Mouse (Mus musculus): Measurements from ENCODE around the gene Plpp7. TPM values are rescaled to one million over a fixed set of nuclear protein-coding genes. Genes with fewer than 3 reads are reported as not detected.
A peak's percentile ranks its signal among the peaks of the same experiment; 100 is the strongest.

The Plpp7 gene
- 5.9 and 7.3 TPM in 2 replicates for polyA plus RNA-seq (2014; fragmentation: Nextera tagmentation; extraction: Ambion mirVana)

DNA sequence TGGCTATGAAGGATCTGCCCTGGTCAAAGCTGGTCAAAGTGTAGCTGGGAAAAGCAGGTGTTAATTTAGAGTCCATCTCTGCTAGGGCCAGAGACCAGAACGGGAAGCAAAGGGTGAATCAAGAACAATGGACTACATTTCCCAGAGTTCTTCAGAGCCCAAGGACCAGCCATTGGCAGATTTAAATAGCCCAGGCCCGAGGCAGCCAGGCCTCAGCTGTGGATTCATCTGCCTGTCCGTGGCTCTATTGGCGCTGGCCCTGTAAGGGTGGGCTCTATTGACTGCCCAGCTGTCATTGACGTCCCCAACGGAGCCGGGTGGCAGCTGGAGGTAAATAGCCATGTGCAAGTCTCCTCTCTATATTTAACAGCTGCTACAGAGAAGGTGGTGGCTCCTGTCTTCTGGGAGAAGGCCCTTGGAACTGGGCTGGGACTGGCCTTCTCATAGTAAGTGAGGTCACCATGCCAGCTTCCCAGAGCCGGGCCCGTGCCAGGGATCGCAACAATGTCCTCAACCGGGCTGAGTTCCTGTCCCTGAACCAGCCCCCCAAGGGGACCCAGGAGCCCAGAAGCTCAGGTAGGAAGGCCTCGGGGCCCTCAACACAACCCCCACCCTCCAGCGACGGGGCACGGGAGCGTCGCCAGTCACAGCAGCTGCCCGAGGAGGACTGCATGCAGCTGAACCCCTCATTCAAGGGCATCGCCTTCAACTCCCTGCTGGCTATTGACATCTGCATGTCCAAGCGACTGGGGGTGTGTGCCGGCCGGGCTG is at the start of gene Plpp7:
TSS of gene Plpp7 (plus strand) at position 178 of the 771 bp plus-strand sequence.
- ATAC-seq (ENCODE audit: low FRiP score): peak; percentile 96
- WGBS: 57% methylated on average over 22 of the region's 22 CpGs

GRCm38 (mm10) chr2:32046009-32046408 is 49.3 kb upstream of the Plpp7 start:
- 87% methylated on average over 10 of the region's 10 CpGs for WGBS
- H3K9ac ChIP-seq (ENCODE audit: low read length): no peak overlapping the region
- ATAC-seq (ENCODE audit: low FRiP score) (no peak), DNase-seq (ENCODE audit: low spot score, missing footprints) (no peak)
- no peaks in the 10 kb centered on the region for H3K9me3 ChIP-seq (ENCODE audit: control insufficient read depth, low read length)
- no peaks in the 10 kb centered on the region for H3K4me1 ChIP-seq (ENCODE audit: control insufficient read depth, insufficient read depth, low read length)
- H3K4me2 ChIP-seq: no peak overlapping the region
- H3K36me3 ChIP-seq (ENCODE audit: control insufficient read depth, insufficient read depth, low read length): peaks cover 7% of the 10 kb centered on the region
- H3K27me3 ChIP-seq (ENCODE audit: control insufficient read depth, insufficient read depth, low read length): no peaks in the 10 kb centered on the region
- no peak overlapping the region for H3K4me3 ChIP-seq (ENCODE audit: low read depth, low read length)
- no peak overlapping the region for H3K27ac ChIP-seq (ENCODE audit: low read depth, low read length)

More for the DNA sequence above, at the start of gene Plpp7:
- no peaks in the 10 kb centered on the region for H3K36me3 ChIP-seq (ENCODE audit: control insufficient read depth, insufficient read depth, low read length)
- peak within 1 kb of the TSS; percentile 24 for H3K4me3 ChIP-seq (ENCODE audit: low read depth, low read length)
- H3K27me3 ChIP-seq (ENCODE audit: control insufficient read depth, insufficient read depth, low read length): no peaks in the 10 kb centered on the region
- H3K4me2 ChIP-seq: peak within 1 kb of the TSS; percentile 47
- H3K27ac ChIP-seq (ENCODE audit: low read depth, low read length): no peak within 1 kb of the TSS
- H3K4me1 ChIP-seq (ENCODE audit: control insufficient read depth, insufficient read depth, low read length): peaks cover 7% of the 10 kb centered on the region
- H3K9ac ChIP-seq (ENCODE audit: low read length): peak within 1 kb of the TSS; percentile 50
- peak; percentile 90 for DNase-seq (ENCODE audit: low spot score, missing footprints)
- no peaks in the 10 kb centered on the region for H3K9me3 ChIP-seq (ENCODE audit: control insufficient read depth, low read length)

GRCm38 (mm10) chr2:32047323-32047722 is 48.0 kb upstream of the Plpp7 start:
- Histone ChIP-seq H3K9me3 (ENCODE audit: control insufficient read depth, low read length) (no peaks in the 10 kb centered on the region), H3K4me2 (no peak overlapping the region), H3K36me3 (ENCODE audit: control insufficient read depth, insufficient read depth, low read length) (peaks cover 11% of the 10 kb centered on the region), H3K27ac (ENCODE audit: low read depth, low read length) (no peak overlapping the region), H3K4me1 (ENCODE audit: control insufficient read depth, insufficient read depth, low read length) (no peaks in the 10 kb centered on the region), H3K27me3 (ENCODE audit: control insufficient read depth, insufficient read depth, low read length) (no peaks in the 10 kb centered on the region), H3K4me3 (ENCODE audit: low read depth, low read length) (no peak overlapping the region), H3K9ac (ENCODE audit: low read length) (no peak overlapping the region)
- DNase-seq (ENCODE audit: low spot score, missing footprints) (no peak), ATAC-seq (ENCODE audit: low FRiP score) (no peak)
- WGBS: 97% methylated on average over 10 of the region's 10 CpGs

GRCm38 (mm10) chr2:32051791-32052190 is 43.5 kb upstream of the Plpp7 start:
- H3K27me3 ChIP-seq (ENCODE audit: control insufficient read depth, insufficient read depth, low read length): no peaks in the 10 kb centered on the region
- no peak overlapping the region for H3K4me3 ChIP-seq (ENCODE audit: low read depth, low read length)
- H3K4me1 ChIP-seq (ENCODE audit: control insufficient read depth, insufficient read depth, low read length): peaks cover 11% of the 10 kb centered on the region; the same call in 1 of the 2 replicates
- whole genome bisulfite sequencing: 88% methylated on average over 8 of the region's 8 CpGs
- H3K36me3 ChIP-seq (ENCODE audit: control insufficient read depth, insufficient read depth, low read length): peaks cover 11% of the 10 kb centered on the region; the same call in 1 of the 2 replicates
- DNase-seq (ENCODE audit: low spot score, missing footprints): no peak
- H3K9me3 ChIP-seq (ENCODE audit: control insufficient read depth, low read length): no peaks in the 10 kb centered on the region
- no peak overlapping the region for H3K27ac ChIP-seq (ENCODE audit: low read depth, low read length)
- no peak overlapping the region for H3K9ac ChIP-seq (ENCODE audit: low read length)
- ATAC-seq (ENCODE audit: low FRiP score): no peak
- no peak overlapping the region for H3K4me2 ChIP-seq

GRCm38 (mm10) chr2:32052418-32052817 is 42.9 kb upstream of the Plpp7 start:
- no peak overlapping the region for H3K27ac ChIP-seq (ENCODE audit: low read depth, low read length)
- 92% methylated on average over 7 of the region's 7 CpGs for whole genome bisulfite sequencing
- no peak overlapping the region for H3K9ac ChIP-seq (ENCODE audit: low read length)
- ATAC-seq (ENCODE audit: low FRiP score) (no peak), DNase-seq (ENCODE audit: low spot score, missing footprints) (no peak)
- H3K4me1 ChIP-seq (ENCODE audit: control insufficient read depth, insufficient read depth, low read length): peaks cover 11% of the 10 kb centered on the region; the same call in 1 of the 2 replicates
- no peak overlapping the region for H3K4me2 ChIP-seq
- H3K4me3 ChIP-seq (ENCODE audit: low read depth, low read length): no peak overlapping the region
- H3K36me3 ChIP-seq (ENCODE audit: control insufficient read depth, insufficient read depth, low read length): peaks cover 11% of the 10 kb centered on the region; the same call in 1 of the 2 replicates
- H3K9me3 ChIP-seq (ENCODE audit: control insufficient read depth, low read length): no peaks in the 10 kb centered on the region
- no peaks in the 10 kb centered on the region; the same call in 1 of the 2 replicates for H3K27me3 ChIP-seq (ENCODE audit: control insufficient read depth, insufficient read depth, low read length)

DNA sequence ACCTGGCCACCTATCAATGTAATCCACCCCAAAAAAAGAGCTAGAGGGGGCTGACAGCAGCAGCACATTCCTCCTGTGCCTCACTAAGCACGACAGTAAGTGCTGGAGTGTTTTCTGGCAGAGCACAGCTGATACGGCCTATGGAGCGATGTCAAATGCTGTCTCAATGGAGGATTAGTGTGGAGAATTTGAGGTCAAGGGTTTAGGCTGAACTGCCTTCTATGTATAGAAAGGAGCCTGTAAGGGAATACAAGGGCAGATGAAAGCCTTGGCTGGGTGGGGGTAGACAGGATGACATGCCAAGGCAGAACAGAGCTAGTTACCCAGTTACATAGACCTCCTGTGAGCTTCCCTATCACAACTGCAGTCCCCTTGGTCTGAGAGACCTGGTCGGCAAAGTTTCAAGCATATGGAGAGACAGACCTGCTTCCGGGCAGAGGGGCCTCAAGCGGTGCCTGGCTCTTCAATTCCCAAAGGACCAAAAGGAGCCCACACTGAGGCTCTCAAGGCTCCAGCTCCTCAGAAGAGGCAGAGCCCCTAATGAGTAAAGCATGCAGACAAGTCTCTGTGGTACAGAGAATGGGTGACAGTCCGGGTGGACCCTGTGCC is 39.9 kb upstream of the Plpp7 start:
- Histone ChIP-seq H3K4me2 (no peak overlapping the region), H3K36me3 (ENCODE audit: control insufficient read depth, insufficient read depth, low read length) (peaks cover 8% of the 10 kb centered on the region; the same call in 1 of the 2 replicates), H3K9ac (ENCODE audit: low read length) (no peak overlapping the region), H3K27ac (ENCODE audit: low read depth, low read length) (no peak overlapping the region), H3K27me3 (ENCODE audit: control insufficient read depth, insufficient read depth, low read length) (peaks cover 7% of the 10 kb centered on the region), H3K9me3 (ENCODE audit: control insufficient read depth, low read length) (no peaks in the 10 kb centered on the region), H3K4me3 (ENCODE audit: low read depth, low read length) (no peak overlapping the region), H3K4me1 (ENCODE audit: control insufficient read depth, insufficient read depth, low read length) (peaks cover 11% of the 10 kb centered on the region; the same call in 1 of the 2 replicates)
- 37% methylated on average over 7 of the region's 7 CpGs for WGBS
- DNase-seq (ENCODE audit: low spot score, missing footprints) (peak; percentile 88), ATAC-seq (ENCODE audit: low FRiP score) (peak; percentile 46; the same call in 1 of the 2 replicates)

DNA sequence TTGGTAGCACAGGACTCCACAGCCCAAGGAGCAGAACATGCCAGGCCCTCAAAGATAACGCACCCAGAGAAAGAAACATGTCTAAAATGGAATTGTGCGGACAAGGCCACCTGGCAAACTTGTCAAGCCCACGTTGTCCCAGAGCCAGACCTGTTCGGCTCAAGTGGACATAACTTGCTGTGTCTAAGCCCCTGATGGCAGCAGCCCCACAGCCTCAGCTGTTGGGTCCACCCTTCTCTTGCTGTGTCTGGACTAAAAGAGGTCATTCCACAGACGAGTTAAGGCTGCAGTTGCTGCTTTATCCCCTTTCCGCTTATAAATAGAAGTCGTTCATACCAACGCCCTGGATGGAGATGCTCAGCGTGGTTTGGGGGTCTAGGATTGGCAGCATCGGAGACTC is 38.8 kb upstream of the Plpp7 start:
- peaks cover 7% of the 10 kb centered on the region for H3K27me3 ChIP-seq (ENCODE audit: control insufficient read depth, insufficient read depth, low read length)
- no peak overlapping the region for H3K27ac ChIP-seq (ENCODE audit: low read depth, low read length)
- ATAC-seq (ENCODE audit: low FRiP score): no peak
- peaks cover 11% of the 10 kb centered on the region; the same call in 1 of the 2 replicates for H3K4me1 ChIP-seq (ENCODE audit: control insufficient read depth, insufficient read depth, low read length)
- H3K9ac ChIP-seq (ENCODE audit: low read length): no peak overlapping the region
- peaks cover 8% of the 10 kb centered on the region; the same call in 1 of the 2 replicates for H3K36me3 ChIP-seq (ENCODE audit: control insufficient read depth, insufficient read depth, low read length)
- no peaks in the 10 kb centered on the region for H3K9me3 ChIP-seq (ENCODE audit: control insufficient read depth, low read length)
- no peak overlapping the region for H3K4me2 ChIP-seq
- H3K4me3 ChIP-seq (ENCODE audit: low read depth, low read length): no peak overlapping the region
- 88% methylated on average over 10 of the region's 10 CpGs for WGBS
- no peak for DNase-seq (ENCODE audit: low spot score, missing footprints)

DNA sequence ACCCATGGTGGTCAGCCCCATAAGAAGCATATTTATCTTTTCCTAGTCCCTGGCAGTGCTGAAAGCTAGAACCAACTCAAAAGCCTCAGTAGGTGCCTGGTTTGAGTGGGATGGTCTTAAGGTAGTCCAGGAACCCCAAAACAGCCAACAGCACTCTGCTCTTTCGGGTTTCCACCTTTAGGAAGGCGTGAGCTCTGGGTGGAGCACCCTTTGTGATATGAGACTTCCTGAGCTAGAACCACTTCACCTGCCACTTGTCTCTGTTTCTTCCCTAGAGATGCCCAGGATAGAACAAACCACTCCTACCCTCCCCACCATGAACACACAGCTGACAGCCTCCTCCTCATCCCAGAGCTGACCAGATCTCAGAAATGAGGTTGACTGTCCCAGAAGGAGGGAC is 38.0 kb upstream of the Plpp7 start:
- Histone ChIP-seq H3K4me3 (ENCODE audit: low read depth, low read length) (no peak overlapping the region), H3K36me3 (ENCODE audit: control insufficient read depth, insufficient read depth, low read length) (peaks cover 3% of the 10 kb centered on the region; the same call in 1 of the 2 replicates), H3K27me3 (ENCODE audit: control insufficient read depth, insufficient read depth, low read length) (peaks cover 7% of the 10 kb centered on the region), H3K4me2 (no peak overlapping the region), H3K9me3 (ENCODE audit: control insufficient read depth, low read length) (no peaks in the 10 kb centered on the region), H3K9ac (ENCODE audit: low read length) (no peak overlapping the region), H3K4me1 (ENCODE audit: control insufficient read depth, insufficient read depth, low read length) (peaks cover 11% of the 10 kb centered on the region; the same call in 1 of the 2 replicates), H3K27ac (ENCODE audit: low read depth, low read length) (no peak overlapping the region)
- 88% methylated on average over 2 of the region's 2 CpGs for WGBS
- no peak for DNase-seq (ENCODE audit: low spot score, missing footprints)
- no peak for ATAC-seq (ENCODE audit: low FRiP score)

DNA sequence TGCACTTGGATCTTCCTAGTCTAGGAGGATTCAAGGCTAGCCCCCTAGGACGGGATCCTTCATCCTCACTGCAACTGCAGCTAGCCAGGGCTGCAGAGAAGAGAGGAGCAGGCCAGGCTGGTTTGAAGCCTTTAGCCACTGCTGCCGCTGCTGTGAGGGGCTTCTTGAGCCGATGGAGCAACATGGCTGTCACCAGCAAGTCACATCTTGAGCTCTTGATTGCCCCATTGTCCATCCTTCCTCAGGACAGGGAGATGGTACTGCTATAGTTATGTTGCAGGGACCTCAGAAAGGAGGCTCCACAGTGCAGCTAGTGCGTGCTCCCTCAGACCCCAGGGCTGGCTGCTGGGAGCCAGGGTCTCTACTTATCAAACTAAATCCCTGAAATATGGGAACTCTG is 37.5 kb upstream of the Plpp7 start:
- WGBS: 81% methylated on average over 4 of the region's 4 CpGs
- Histone ChIP-seq H3K27ac (ENCODE audit: low read depth, low read length) (no peak overlapping the region), H3K36me3 (ENCODE audit: control insufficient read depth, insufficient read depth, low read length) (no peaks in the 10 kb centered on the region), H3K4me2 (no peak overlapping the region), H3K4me3 (ENCODE audit: low read depth, low read length) (no peak overlapping the region), H3K9me3 (ENCODE audit: control insufficient read depth, low read length) (no peaks in the 10 kb centered on the region), H3K27me3 (ENCODE audit: control insufficient read depth, insufficient read depth, low read length) (peaks cover 7% of the 10 kb centered on the region), H3K4me1 (ENCODE audit: control insufficient read depth, insufficient read depth, low read length) (peaks cover 11% of the 10 kb centered on the region; the same call in 1 of the 2 replicates), H3K9ac (ENCODE audit: low read length) (no peak overlapping the region)
- DNase-seq (ENCODE audit: low spot score, missing footprints): no peak
- ATAC-seq (ENCODE audit: low FRiP score): no peak
